Mouse (Mus musculus): ENCODE measurements around the gene Rnf6. TPM values are rescaled to one million over a fixed set of nuclear protein-coding genes. Genes with fewer than 3 reads are reported as not detected.
"Not testable (repeated sequence)": the region's sequence is repeated elsewhere in the genome, so short reads cannot be mapped to it uniquely, and the experiment has no call there.

Gene Rnf6
- polyA plus RNA-seq, 1 experiment from 2014 or later: 21.9 TPM

GRCm38 (mm10) chr5:146188712-146189111, 32.6 kb downstream of the Rnf6 start:
- Histone ChIP-seq H3K9ac (ENCODE audit: low read length) (no peak overlapping the region), H3K4me1 (ENCODE audit: control insufficient read depth, insufficient read depth, low read length) (no peaks in the 10 kb centered on the region), H3K36me3 (ENCODE audit: control insufficient read depth, insufficient read depth, low read length) (no peaks in the 10 kb centered on the region), H3K4me3 (ENCODE audit: low read depth, low read length) (no peak overlapping the region), H3K27me3 (ENCODE audit: control insufficient read depth, insufficient read depth, low read length) (no peaks in the 10 kb centered on the region), H3K4me2 (no peak overlapping the region), H3K27ac (ENCODE audit: low read depth, low read length) (no peak overlapping the region), H3K9me3 (ENCODE audit: control insufficient read depth, low read length) (no peaks in the 10 kb centered on the region; the same call in 1 of the 2 replicates)
- 87% methylated on average over 7 of the region's 7 CpGs for WGBS
- ATAC-seq (ENCODE audit: low FRiP score) (no peak), DNase-seq (ENCODE audit: low spot score, missing footprints) (no peak)

- no peaks in the 10 kb centered on the region for H3K4me1 ChIP-seq (ENCODE audit: control insufficient read depth, insufficient read depth, low read length)
- H3K27me3 ChIP-seq (ENCODE audit: control insufficient read depth, insufficient read depth, low read length): no peaks in the 10 kb centered on the region
- no peak overlapping the region for H3K27ac ChIP-seq (ENCODE audit: low read depth, low read length)
- H3K4me3 ChIP-seq (ENCODE audit: low read depth, low read length): no peak overlapping the region
- WGBS: 79% methylated on average over 1 of the region's 1 CpGs
- DNase-seq (ENCODE audit: low spot score, missing footprints): no peak
- H3K9ac ChIP-seq (ENCODE audit: low read length): no peak overlapping the region
- H3K9me3 ChIP-seq (ENCODE audit: control insufficient read depth, low read length): no peaks in the 10 kb centered on the region; the same call in 1 of the 2 replicates
- no peak overlapping the region for H3K4me2 ChIP-seq
- no peak for ATAC-seq (ENCODE audit: low FRiP score)
- H3K36me3 ChIP-seq (ENCODE audit: control insufficient read depth, insufficient read depth, low read length): no peaks in the 10 kb centered on the region
Measured at GRCm38 (mm10) chr5:146188144-146188543, 33.2 kb downstream of the Rnf6 start.

- not testable (repeated sequence) for H3K4me3 ChIP-seq (ENCODE audit: low read depth, low read length); H3K4me1 ChIP-seq (ENCODE audit: control insufficient read depth, insufficient read depth, low read length); H3K4me2 ChIP-seq; ATAC-seq (ENCODE audit: low FRiP score); H3K9ac ChIP-seq (ENCODE audit: low read length); H3K27me3 ChIP-seq (ENCODE audit: control insufficient read depth, insufficient read depth, low read length); H3K27ac ChIP-seq (ENCODE audit: low read depth, low read length); H3K36me3 ChIP-seq (ENCODE audit: control insufficient read depth, insufficient read depth, low read length); H3K9me3 ChIP-seq (ENCODE audit: control insufficient read depth, low read length); DNase-seq (ENCODE audit: low spot score, missing footprints)
- WGBS: 31% methylated on average over 5 of the region's 5 CpGs
Measured at GRCm38 (mm10) chr5:146187441-146187840, 33.9 kb downstream of the Rnf6 start.

GRCm38 (mm10) chr5:146185204-146185603, 36.2 kb downstream of the Rnf6 start, which contains the start of gene 1700001J03Rik:
1700001J03Rik (minus strand) TSS chr5:146185304.
- not testable (repeated sequence) for H3K27ac ChIP-seq (ENCODE audit: low read depth, low read length); H3K27me3 ChIP-seq (ENCODE audit: control insufficient read depth, insufficient read depth, low read length); ATAC-seq (ENCODE audit: low FRiP score); H3K4me2 ChIP-seq; H3K9me3 ChIP-seq (ENCODE audit: control insufficient read depth, low read length); H3K4me3 ChIP-seq (ENCODE audit: low read depth, low read length); DNase-seq (ENCODE audit: low spot score, missing footprints); H3K36me3 ChIP-seq (ENCODE audit: control insufficient read depth, insufficient read depth, low read length); H3K9ac ChIP-seq (ENCODE audit: low read length); H3K4me1 ChIP-seq (ENCODE audit: control insufficient read depth, insufficient read depth, low read length)
- WGBS: 80% methylated on average over 4 of the region's 4 CpGs

GRCm38 (mm10) chr5:146172744-146173143, 48.6 kb downstream of the Rnf6 start:
- H3K4me1 ChIP-seq (ENCODE audit: control insufficient read depth, insufficient read depth, low read length); H3K27me3 ChIP-seq (ENCODE audit: control insufficient read depth, insufficient read depth, low read length); H3K4me3 ChIP-seq (ENCODE audit: low read depth, low read length); H3K36me3 ChIP-seq (ENCODE audit: control insufficient read depth, insufficient read depth, low read length); ATAC-seq (ENCODE audit: low FRiP score); DNase-seq (ENCODE audit: low spot score, missing footprints); H3K9ac ChIP-seq (ENCODE audit: low read length); H3K9me3 ChIP-seq (ENCODE audit: control insufficient read depth, low read length); H3K4me2 ChIP-seq; H3K27ac ChIP-seq (ENCODE audit: low read depth, low read length): not testable (repeated sequence)
- 59% methylated on average over 4 of the region's 4 CpGs for WGBS

- H3K9me3 ChIP-seq (ENCODE audit: control insufficient read depth, low read length); H3K36me3 ChIP-seq (ENCODE audit: control insufficient read depth, insufficient read depth, low read length); H3K27me3 ChIP-seq (ENCODE audit: control insufficient read depth, insufficient read depth, low read length); H3K27ac ChIP-seq (ENCODE audit: low read depth, low read length); DNase-seq (ENCODE audit: low spot score, missing footprints); H3K9ac ChIP-seq (ENCODE audit: low read length); H3K4me2 ChIP-seq; H3K4me3 ChIP-seq (ENCODE audit: low read depth, low read length); ATAC-seq (ENCODE audit: low FRiP score); H3K4me1 ChIP-seq (ENCODE audit: control insufficient read depth, insufficient read depth, low read length): not testable (repeated sequence)
- 74% methylated on average over 2 of the region's 2 CpGs for WGBS
Measured at GRCm38 (mm10) chr5:146170621-146171020, 50.7 kb downstream of the Rnf6 start, which contains the start of gene Gm6309. Gm6309 (minus strand) TSS chr5:146170721.

GRCm38 (mm10) chr5:146160439-146160838, 60.9 kb downstream of the Rnf6 start, which contains the start of gene Gm5565:
Gm5565 (minus strand) TSS chr5:146160539.
- not testable (repeated sequence) for H3K27me3 ChIP-seq (ENCODE audit: control insufficient read depth, insufficient read depth, low read length); H3K4me3 ChIP-seq (ENCODE audit: low read depth, low read length); DNase-seq (ENCODE audit: low spot score, missing footprints); H3K4me1 ChIP-seq (ENCODE audit: control insufficient read depth, insufficient read depth, low read length); H3K4me2 ChIP-seq; H3K9me3 ChIP-seq (ENCODE audit: control insufficient read depth, low read length); H3K36me3 ChIP-seq (ENCODE audit: control insufficient read depth, insufficient read depth, low read length); H3K27ac ChIP-seq (ENCODE audit: low read depth, low read length); H3K9ac ChIP-seq (ENCODE audit: low read length); ATAC-seq (ENCODE audit: low FRiP score)
- WGBS: 93% methylated on average over 3 of the region's 3 CpGs

Other genes with a start within 250 kb of the Rnf6 start
- not detected in 2 replicates for gene Cyp3a25, start 211.9 kb downstream of the Rnf6 start, polyA plus RNA-seq (2014; fragmentation: Nextera tagmentation; extraction: Ambion mirVana)
- not detected in 2 replicates for gene Cyp3a59, start 142.3 kb downstream of the Rnf6 start, polyA plus RNA-seq (2014; fragmentation: Nextera tagmentation; extraction: Ambion mirVana)
- gene Gm5565, start 61.0 kb downstream of the Rnf6 start, polyA plus RNA-seq (2014; fragmentation: Nextera tagmentation; extraction: Ambion mirVana): not detected in 2 replicates
- gene Gm6309, start 50.8 kb downstream of the Rnf6 start, polyA plus RNA-seq (2014; fragmentation: Nextera tagmentation; extraction: Ambion mirVana): not detected in 2 replicates
- not detected in 2 replicates for gene 1700001J03Rik, start 36.3 kb downstream of the Rnf6 start, polyA plus RNA-seq (2014; fragmentation: Nextera tagmentation; extraction: Ambion mirVana)
- 39.2 and 40.8 TPM in 2 replicates for gene Cdk8, start 9.7 kb upstream of the Rnf6 start, polyA plus RNA-seq (2014; fragmentation: Nextera tagmentation; extraction: Ambion mirVana)
- 6.3 and 6.4 TPM in 2 replicates for gene Wasf3, start 163.4 kb upstream of the Rnf6 start, polyA plus RNA-seq (2014; fragmentation: Nextera tagmentation; extraction: Ambion mirVana)